Mouse (Mus musculus): ENCODE data around the gene Plekhh2.

Plekhh2 gene

DNA sequence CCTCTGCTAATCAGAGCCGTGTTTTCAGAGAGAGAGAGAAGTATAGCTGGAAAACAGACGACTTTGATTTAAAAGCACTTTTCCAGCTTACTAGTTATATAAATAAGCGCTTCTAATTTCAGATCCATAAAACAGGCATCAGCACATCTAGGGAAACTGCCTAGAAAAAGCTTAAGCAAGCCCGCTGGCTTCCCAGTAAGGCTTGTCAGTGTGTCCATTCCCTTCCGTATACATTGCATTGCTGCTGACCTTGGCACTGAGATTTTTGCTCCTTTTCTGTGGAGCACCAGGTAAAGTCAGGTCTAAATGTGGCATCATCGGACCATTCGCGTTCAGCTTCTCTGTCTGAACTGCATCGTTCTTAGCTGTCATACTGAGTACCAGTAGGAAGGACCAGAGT lies 130.6 kb downstream of the Plekhh2 start:
- in situ Hi-C loops (cut with MboI, MseI): no loop called here

DNA sequence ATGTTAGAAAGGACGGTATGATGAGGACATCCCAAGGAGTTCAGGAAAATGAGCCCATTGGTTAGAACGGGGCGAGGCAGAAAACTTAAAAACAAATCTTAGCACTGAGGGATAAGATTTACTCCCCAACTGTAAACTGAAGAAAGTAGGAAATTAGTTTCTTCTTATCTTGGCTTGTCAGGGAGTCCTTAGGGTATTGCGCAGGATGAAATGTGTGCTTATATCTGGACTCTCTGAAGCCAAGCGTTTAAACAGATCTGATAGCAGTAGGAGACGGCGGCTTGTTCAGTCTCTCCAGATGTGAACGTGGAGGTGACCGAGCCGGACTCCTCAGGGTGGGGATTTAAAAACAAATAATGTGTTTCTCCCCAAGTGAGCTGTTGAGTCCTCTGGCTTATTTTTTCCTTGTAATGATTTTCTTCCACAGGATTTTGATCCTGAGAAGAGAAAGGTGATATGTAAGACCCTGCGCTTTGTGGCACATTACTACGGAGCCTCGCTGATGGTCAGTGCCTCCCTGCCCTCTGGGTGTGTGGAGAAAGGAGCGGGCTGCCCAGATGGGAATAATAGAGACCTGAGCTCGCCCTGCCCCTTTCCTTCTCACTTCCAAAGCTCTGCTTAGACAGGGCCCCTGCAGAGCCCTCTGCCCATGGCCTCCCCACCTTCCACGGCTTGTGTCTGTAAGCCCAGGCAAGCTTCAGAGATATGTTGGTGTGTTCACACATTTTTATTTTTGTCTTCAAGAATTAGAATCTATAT lies 132.8 kb downstream of the Plekhh2 start:
- in situ Hi-C loops (cut with MboI, MseI): no loop called here

DNA sequence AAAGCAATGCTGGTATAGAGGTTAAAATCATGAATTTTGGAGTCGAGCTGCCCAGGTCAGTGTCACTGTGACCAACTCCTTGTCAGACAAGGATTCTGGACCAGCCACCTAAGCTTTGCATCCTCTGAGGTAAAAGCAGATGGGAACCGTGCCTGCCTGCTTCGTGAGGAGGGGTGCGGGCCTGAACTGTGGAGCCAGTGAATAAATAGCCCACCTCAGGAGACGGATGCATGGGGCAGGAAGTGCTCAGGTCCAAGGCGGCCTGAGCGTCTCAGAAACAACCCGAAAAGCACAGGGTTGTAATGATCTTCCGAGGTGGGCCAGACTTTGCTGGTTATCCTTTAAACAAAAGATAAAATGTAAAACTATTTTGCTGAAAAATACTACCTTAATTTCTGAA lies 133.4 kb downstream of the Plekhh2 start:
- in situ Hi-C loops (cut with MboI, MseI): no loop called here

DNA sequence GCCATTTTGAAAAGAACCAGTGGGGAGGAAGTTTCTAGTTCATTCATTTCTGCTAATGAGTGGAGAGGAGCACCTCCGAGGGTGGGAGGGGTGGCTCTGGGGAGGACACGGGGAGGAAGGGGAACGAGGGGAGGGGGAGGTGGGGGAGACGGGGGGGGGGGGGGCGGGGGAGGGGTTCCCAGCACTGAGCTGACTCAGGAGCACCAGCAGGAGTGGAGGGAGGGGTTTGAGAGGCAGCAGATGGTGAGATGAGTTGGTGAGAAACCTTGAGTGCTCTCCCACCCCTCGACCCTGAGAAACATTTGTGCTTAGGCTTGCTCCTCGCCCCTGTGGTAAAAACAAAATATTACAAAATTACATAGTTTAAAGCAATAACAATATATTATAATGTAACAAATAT lies 134.2 kb downstream of the Plekhh2 start:
- in situ Hi-C loops (cut with MboI, MseI): no loop called here

DNA sequence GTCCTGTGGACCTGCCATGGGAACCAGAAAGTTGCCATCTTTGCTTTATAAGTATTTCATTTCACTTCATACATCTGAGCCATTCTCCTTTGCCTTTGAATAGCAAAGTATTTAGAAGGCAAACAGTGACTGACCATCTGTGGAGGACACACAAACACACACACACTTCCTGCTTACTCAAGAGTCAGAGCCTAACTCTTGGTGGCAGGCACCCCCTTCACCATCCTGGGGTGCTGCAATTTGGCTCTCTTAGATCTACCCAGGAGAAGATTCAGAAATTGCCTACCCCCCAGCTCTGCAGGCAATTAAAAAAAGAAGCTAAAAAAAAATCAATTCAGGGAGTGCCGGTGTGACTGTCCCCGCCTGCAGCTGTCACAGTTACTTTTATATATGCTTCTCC lies 134.8 kb downstream of the Plekhh2 start:
- in situ Hi-C loops (cut with MboI, MseI): no loop called here

DNA sequence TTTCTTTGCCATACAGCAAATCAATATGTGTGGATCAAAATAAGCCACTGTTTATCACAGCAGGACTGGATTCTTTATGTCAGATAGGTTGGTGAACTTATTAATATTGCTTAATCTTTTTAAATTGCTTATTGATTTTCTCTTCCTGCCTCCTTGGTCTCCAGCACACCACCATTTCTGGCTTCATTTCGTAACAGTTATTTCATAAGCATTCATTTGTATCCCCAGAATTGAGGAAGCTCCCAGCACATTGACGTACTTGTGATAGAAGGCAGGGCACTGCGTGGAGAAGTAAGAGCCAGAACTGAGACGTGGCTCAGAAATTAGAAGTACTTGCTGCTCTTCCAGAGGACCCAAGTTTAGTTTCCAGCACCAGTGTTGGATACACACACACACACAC lies 135.9 kb downstream of the Plekhh2 start:
- in situ Hi-C loops (cut with MboI, MseI): no loop called here

DNA sequence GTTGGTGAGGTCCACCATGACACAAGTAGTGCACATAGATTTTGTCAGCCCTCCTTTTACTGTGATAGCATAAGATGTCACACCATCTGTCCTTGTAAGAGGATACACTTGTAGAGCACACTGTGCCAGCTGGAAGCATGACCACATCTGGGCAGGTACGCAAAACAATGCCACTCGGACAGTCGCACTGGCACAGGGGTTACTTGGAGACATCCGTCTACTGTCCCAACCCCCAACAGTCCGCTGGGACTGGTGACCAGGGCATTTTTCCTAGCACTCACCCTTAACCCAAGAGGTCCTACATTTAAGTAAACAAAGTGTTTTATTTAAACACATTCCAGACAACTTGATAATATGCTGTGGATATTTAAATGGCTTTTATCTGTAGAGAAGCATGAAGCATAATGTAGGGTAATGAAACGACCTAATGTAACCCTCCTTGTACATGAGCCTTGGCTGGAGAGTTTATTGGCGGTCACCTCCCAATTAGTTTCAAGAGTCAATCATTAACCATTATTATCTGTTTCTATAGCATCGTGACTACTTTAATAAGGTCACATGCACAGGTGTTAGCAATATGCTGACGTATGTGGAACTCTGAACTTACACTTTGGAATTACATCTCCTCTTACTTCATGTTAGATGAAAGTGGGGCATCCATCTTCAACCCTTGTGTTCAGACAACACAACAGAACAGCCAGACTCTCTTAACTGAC lies 138.8 kb downstream of the Plekhh2 start:
- in situ Hi-C loops (cut with MboI, MseI): no loop called here

DNA sequence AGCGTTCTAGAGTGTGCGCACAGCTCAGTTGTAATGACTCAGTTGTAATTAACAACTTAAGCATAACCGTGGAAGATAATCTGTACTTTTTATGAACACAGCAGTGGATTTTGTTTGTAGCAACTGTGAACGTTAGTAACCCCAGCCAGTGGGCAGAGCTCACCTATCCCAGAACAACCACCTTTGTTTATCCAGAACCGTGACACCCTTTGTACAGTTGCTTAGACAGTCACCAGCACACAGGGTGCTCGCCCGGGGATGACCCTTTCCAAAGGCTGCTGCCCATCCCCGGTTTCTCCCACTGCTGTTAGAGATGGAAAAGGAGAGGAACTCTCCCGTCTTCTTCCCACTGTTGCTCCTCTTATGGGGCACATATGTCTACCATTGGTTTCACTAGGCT lies 141.8 kb downstream of the Plekhh2 start:
- in situ Hi-C loops (cut with MboI, MseI): no loop called here

DNA sequence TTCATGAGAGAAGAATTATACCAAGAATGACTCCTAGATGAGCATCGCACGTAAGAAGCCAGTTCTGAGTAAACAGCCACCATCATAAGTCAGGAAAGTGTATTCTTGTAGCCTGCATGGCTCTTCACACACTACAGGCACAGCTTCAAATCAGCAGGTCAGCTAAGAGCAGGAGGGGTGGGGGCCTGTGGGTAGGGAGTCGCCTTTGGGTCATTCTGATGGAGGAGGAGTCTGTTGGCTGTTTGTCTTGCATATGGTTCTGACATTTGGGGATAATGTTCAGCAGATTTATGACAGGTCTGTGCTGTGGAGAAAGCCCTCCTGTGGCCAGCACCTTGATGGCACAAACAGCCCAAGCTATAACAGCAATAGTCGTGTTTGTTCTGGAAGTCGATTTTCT lies 144.5 kb downstream of the Plekhh2 start:
- in situ Hi-C loops (cut with MboI, MseI): no loop called here

DNA sequence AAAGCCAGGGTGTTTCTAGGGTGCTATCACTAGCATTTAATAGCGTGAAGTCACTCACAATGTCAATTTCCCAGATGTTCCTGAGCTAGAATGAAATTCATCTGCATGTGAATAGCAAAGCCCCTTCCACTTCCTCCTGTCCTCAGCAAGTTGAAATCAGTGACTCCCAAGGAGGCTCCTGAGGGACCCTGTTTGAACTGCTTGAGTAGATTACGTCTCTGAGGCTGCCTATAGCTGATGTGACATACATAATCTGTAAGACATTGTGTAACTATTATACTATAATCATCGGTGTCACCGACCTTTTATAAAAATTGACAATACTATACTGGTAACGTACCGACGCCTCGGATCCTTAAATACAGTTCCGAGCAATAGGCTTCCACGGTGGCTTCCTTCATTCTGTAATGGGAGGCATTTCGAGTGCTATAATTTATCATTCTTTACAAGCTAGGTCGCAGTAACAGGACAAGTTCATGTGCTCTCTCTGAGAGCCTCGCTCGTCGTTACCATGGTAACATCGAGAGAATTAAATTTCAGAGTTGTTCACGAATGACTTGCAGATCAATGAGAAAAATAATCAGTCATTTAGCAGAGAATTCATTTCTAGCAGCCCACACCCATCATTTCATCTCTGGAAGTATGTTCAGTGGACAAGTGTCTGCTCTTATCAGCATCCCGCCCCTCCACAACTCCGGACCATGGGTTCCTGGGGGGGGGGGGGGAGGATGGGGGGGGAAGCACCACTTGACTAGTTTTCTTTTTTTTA lies 145.1 kb downstream of the Plekhh2 start:
- in situ Hi-C loops (cut with MboI, MseI): no loop called here

DNA sequence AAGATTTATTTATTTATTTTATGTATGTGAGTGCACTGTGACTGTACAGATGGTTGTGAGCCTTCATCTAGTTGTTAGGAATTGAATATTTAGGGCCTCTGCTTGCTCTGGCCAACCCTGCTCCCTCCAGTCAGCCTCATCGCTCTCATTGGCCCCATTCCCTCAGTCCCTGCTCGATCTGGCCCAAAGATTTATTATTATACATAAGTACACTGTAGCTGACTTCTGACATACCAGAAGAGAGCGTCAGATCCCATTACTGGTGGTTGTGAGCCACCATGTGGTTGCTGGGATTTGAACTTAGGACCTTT lies 145.7 kb downstream of the Plekhh2 start:
- in situ Hi-C loops (cut with MboI, MseI): no loop called here

DNA sequence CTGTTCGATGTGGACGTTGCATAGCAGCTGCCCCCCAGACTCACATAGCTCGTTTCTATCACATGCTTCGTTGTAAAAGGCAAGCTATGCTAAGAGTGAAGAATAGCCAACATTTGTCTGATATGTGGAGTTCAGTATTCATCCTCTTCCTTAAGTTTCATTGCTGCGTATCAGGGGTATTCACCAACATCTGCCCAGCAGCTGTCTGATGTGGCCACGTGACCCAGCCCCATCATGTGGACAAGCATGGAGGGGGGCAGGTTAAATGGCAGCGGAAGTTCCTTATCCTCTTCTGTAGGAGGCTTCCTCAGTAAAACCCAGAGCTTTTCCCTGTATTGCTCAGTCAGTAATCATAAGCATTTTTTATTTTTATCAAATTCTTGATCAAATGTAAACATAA lies 146.1 kb downstream of the Plekhh2 start:
- in situ Hi-C loops (cut with MboI, MseI): no loop called here

DNA sequence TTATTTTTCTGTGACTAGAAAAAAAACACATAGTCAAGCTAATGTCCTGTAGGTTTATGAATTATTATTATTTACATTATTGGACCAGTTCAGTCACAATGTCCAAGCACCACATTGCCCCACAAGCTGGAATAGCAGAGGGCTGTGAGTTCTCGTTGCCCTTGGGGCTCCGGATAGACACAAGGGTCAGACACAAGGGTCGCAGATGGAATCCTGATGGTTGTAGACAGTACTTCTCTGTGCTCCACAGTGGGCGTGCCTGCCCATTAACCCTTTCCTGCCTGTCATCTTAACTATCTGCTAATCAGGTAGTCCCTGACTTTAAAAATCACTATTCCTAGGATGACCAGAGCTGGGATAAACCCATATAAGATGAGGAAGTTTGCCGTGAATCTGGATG lies 146.5 kb downstream of the Plekhh2 start:
- in situ Hi-C loops (cut with MboI, MseI): no loop called here

DNA sequence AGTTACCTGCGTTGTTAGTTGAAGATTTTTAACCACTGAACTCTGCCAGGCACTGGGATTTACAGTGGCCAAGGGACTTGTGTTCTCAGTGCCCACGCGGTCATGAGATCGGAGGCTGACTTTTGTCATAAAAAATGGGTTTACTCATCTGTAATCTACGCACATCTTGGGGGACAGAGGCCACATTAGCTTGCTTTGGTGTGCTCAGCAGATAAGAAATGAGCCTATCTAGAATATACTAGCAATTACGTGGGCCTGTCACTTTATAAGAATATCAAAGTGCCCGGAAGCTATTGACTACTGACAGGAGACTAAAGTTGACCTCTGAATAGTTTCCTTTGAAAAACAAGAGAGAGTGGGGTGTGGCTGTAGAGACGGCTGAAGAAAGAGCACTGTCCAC lies 147.3 kb downstream of the Plekhh2 start:
- in situ Hi-C loops (cut with MboI, MseI): no loop called here

DNA sequence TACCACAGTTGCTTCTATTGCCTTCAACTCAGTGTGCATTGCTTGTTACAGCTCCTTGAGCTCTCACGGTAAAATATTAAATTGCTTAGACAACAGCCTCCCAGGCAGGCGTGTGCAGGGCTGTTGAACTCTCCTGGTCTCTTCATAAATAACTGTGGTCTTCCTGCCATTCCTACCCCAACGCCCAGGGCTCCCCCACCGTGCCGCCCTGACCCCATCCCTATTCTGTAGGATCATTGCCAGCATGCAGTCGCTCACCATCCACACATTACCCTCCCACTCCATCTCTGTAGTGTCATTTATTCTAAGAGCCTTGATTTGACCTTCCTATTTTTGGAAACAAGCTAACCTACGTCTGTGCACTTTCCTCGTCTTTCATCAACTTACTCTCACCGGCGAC lies 153.4 kb downstream of the Plekhh2 start:
- in situ Hi-C loops (cut with MboI, MseI): no loop called here

DNA sequence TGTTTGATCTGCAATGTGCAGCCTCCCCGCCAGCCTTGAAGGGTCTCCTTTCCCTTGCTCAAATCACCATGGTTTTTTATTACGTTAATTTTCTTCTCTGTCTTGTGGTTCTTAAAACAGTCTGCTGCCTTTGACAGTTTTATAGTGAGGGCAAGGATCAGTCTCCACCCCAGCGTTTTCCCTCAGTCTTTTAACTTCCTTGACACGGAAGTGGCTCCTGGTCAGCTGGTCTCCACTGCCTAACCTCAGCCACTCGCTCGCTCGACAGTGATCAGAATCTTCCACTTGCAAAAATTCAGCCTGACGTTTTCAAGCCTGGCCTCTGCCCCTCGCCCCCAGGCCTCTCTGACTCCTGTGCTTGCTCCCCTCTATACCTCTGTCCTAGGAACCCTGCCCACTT lies 154.0 kb downstream of the Plekhh2 start:
- in situ Hi-C loops (cut with MboI, MseI): no loop called here

DNA sequence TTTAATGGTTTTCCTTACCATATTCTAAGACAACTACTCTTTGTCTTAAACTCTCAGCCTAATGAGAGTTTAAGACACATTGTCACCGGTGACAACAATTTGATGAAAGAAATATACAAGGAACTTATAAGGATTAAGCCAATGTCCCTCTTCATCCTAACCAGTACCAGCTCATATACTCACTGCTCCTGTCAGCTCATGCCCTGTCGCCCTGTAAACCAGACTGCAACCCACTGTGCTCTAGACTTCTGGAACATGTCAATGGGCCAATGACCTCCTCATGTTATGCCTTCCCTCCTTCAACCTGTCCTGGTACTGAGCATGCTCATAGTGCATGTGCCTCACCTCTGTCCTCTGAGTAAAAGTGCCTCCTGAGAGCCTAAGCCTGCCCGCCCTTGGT lies 156.2 kb downstream of the Plekhh2 start:
- in situ Hi-C loops (cut with MboI, MseI): no loop called here
